Mouse (Mus musculus): Measurements from ENCODE around the gene Selenom. TPM values are rescaled to one million over a fixed set of nuclear protein-coding genes. Genes with fewer than 3 reads are reported as not detected.
A peak's percentile ranks its signal among the peaks of the same experiment; 100 is the strongest.

Gene Selenom
- polyA plus RNA-seq, 1 experiment from 2014 or later, result 208 TPM

DNA sequence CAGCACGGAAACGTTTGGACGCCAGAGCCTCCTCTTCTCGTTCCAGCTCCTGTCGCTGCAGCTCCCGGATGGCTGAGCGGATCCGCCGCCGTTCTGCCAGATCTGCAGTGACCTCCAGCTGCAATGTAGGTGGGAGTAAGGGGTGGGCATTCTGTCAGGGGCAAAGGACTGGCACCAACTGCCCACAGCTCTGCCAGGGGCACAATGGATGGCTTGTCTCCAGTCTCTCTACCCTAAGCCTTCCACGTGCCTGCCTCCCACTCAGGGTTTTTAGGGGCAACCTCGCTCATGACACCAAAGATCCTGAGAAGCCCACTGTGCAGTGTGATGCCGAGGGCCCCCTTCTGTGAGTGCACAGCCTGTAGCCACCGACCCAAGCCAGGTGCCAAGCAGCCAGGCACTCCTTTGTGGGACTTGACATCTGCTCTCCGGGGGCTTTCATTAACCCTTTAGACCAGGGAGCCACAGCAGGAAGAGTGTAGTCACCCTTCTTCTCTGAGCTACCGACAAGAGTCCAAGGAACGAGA, 19.0 kb downstream of the Selenom start:
- ATAC-seq (ENCODE audit: insufficient number of reproducible peaks, low FRiP score, low TSS enrichment, low read depth), result no peak
- Histone ChIP-seq H3K27ac (replicated peaks) (no peak overlapping the region), H3K36me3 (peaks cover 54% of the 10 kb centered on the region), H3K4me2 (replicated peaks) (no peak overlapping the region), H3K4me3 (replicated peaks) (no peak overlapping the region), H3K9me3 (replicated peaks) (no peaks in the 10 kb centered on the region), H3K9ac (no peak overlapping the region), H3K4me1 (peaks cover 37% of the 10 kb centered on the region), H3K27me3 (no peaks in the 10 kb centered on the region)
- 89% methylated on average over 17 of the region's 17 CpGs for WGBS

DNA sequence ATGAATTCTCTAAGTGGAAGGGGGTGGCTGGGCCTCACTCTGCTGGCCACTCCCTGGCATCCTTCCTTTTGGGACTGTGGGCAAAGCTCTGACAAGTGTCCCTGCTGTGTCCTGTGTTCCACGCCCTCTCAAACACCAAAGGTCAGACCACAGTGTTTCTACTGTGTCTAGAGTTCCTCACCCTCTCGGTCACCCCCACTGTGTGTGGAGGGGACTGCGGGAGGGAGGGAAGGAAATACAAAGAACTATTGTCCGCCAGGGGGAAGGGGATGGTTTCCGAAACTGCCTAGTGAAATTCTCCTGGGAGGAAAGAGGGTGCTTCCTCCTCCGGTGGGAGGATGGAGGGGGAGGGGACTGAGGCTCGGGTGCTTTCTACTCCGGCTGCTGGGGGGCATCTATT, 20.5 kb downstream of the Selenom start:
- H3K4me1 ChIP-seq, result peaks cover 44% of the 10 kb centered on the region
- peak overlapping the region; percentile 85 for H3K4me2 ChIP-seq (replicated peaks)
- H3K27me3 ChIP-seq, result no peaks in the 10 kb centered on the region
- WGBS, result 16% methylated on average over 8 of the region's 8 CpGs
- no peaks in the 10 kb centered on the region for H3K9me3 ChIP-seq (replicated peaks)
- H3K27ac ChIP-seq (replicated peaks), result peak overlapping the region; percentile 97; the same call in 1 of the 2 replicates
- ATAC-seq (ENCODE audit: insufficient number of reproducible peaks, low FRiP score, low TSS enrichment, low read depth), result 0 out of 2 replicates have a peak, but pooled peaks have one; percentile 1
- H3K9ac ChIP-seq, result no peak overlapping the region
- peaks cover 39% of the 10 kb centered on the region for H3K36me3 ChIP-seq
- peak overlapping the region; percentile 57 for H3K4me3 ChIP-seq (replicated peaks)

GRCm38 (mm10) chr11:3535406-3535986, 21.0 kb downstream of the Selenom start:
- no peaks in the 10 kb centered on the region for H3K9me3 ChIP-seq (replicated peaks)
- H3K27me3 ChIP-seq, result no peaks in the 10 kb centered on the region
- H3K4me2 ChIP-seq (replicated peaks), result peak overlapping the region; percentile 85
- peak overlapping the region; percentile 97 for H3K27ac ChIP-seq (replicated peaks)
- WGBS, result under 1% methylated on average over 36 of the region's 36 CpGs
- H3K36me3 ChIP-seq, result peaks cover 34% of the 10 kb centered on the region
- H3K9ac ChIP-seq, result peak overlapping the region; percentile 45
- H3K4me1 ChIP-seq, result peaks cover 44% of the 10 kb centered on the region
- peak overlapping the region; percentile 57 for H3K4me3 ChIP-seq (replicated peaks)
- peak; percentile 88 for ATAC-seq (ENCODE audit: insufficient number of reproducible peaks, low FRiP score, low TSS enrichment, low read depth)

- H3K36me3 ChIP-seq, result peaks cover 28% of the 10 kb centered on the region
- H3K4me3 ChIP-seq (replicated peaks), result peak overlapping the region; percentile 57
- H3K4me1 ChIP-seq, result peaks cover 44% of the 10 kb centered on the region
- 29% methylated on average over 5 of the region's 5 CpGs for WGBS
- H3K9me3 ChIP-seq (replicated peaks), result no peaks in the 10 kb centered on the region
- H3K4me2 ChIP-seq (replicated peaks), result peak overlapping the region; percentile 85
- H3K9ac ChIP-seq, result peak overlapping the region; percentile 45
- ATAC-seq (ENCODE audit: insufficient number of reproducible peaks, low FRiP score, low TSS enrichment, low read depth), result no peak
- H3K27me3 ChIP-seq, result no peaks in the 10 kb centered on the region
- peak overlapping the region; percentile 97 for H3K27ac ChIP-seq (replicated peaks)
Observed at GRCm38 (mm10) chr11:3536082-3536481, 21.6 kb downstream of the Selenom start.

DNA sequence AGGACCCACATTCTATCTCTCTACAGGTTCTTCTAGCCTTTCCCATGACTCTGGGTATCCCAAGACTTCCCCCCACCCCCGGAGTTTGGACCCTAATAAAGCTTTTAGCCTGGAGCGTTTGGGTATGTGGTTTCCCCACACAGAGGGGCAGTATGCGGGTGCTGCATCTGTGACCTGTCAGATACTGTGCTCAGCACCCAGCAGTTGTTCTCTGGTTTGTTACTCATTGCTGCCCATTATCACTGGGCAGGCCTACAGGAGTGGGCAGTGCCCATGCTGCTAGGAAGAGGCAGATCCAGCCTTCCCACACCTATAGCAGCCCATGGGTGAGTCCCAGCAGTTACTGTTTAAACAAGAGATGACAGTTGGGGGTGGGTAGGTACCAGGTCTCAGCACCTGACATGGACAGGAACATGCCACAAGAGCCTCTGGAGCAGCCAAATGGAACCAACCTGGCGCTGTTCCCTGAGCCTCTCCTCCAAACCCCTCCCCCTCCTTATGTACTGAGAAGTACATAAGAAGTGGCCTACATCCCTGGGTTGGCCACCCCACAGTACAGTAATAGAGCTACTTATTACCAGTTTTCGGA, 22.4 kb downstream of the Selenom start:
- no peak for ATAC-seq (ENCODE audit: insufficient number of reproducible peaks, low FRiP score, low TSS enrichment, low read depth)
- H3K4me3 ChIP-seq (replicated peaks), result no peak overlapping the region
- H3K27me3 ChIP-seq, result no peaks in the 10 kb centered on the region
- peaks cover 20% of the 10 kb centered on the region for H3K36me3 ChIP-seq
- 92% methylated on average over 5 of the region's 5 CpGs for WGBS
- H3K27ac ChIP-seq (replicated peaks), result peak overlapping the region; percentile 97; the same call in 1 of the 2 replicates
- no peak overlapping the region for H3K9ac ChIP-seq
- no peaks in the 10 kb centered on the region for H3K9me3 ChIP-seq (replicated peaks)
- H3K4me1 ChIP-seq, result peaks cover 44% of the 10 kb centered on the region
- H3K4me2 ChIP-seq (replicated peaks), result peak overlapping the region; percentile 85

DNA sequence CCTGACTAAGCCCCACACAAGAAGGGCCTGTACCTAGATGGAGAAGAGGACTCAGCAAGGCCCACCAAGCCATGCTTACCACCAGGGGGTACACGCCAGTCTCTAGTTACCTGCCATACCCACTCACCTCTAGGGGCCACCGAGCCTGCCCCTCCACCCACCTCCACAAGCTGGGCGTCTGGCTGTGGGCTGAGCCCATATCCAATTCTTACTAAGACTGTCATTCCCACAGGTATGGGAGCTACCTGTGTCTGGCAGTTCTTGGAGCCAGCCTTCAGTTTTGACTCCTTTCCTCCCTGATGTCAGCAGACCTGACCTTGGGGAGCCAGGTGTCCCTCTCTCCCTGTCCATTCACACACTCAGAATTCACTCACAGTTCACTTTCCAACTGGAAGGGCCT, 23.2 kb downstream of the Selenom start:
- H3K9ac ChIP-seq, result peak overlapping the region; percentile 67; the same call in 1 of the 2 replicates
- 81% methylated on average over 3 of the region's 3 CpGs for WGBS

DNA sequence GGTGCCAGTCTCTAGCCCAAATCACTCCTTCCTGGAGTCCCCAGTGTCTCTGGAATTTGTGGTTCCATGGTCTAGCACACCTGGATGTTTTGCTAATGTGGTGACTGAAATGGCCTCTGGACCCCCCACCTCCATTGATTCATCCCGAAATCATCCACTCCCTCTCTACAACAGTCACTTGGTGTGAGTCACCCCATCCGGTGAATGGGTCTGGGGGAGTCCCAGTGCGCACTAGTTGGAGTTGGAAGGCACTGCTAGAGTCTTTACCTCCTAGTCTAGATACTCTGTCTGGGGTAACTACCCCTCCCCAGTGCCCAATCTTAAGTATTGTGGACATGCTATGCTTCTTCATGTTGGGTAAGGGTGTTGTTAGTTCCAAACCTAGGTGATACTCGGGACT, 23.9 kb downstream of the Selenom start:
- H3K27ac ChIP-seq (replicated peaks), result no peak overlapping the region
- ATAC-seq (ENCODE audit: insufficient number of reproducible peaks, low FRiP score, low TSS enrichment, low read depth), result no peak
- H3K27me3 ChIP-seq, result no peaks in the 10 kb centered on the region
- peaks cover 5% of the 10 kb centered on the region for H3K36me3 ChIP-seq
- WGBS, result 63% methylated on average over 4 of the region's 4 CpGs
- H3K4me3 ChIP-seq (replicated peaks), result peak overlapping the region; percentile 70
- peak overlapping the region; percentile 85 for H3K4me2 ChIP-seq (replicated peaks)
- H3K9me3 ChIP-seq (replicated peaks), result no peaks in the 10 kb centered on the region
- H3K4me1 ChIP-seq, result peaks cover 59% of the 10 kb centered on the region
- H3K9ac ChIP-seq, result peak overlapping the region; percentile 67

More for the DNA sequence above, 23.2 kb downstream of the Selenom start:
- Histone ChIP-seq H3K27me3 (no peaks in the 10 kb centered on the region), H3K4me2 (replicated peaks) (peak overlapping the region; percentile 85), H3K27ac (replicated peaks) (0 out of 2 replicates have a peak overlapping the region, but pooled peaks have one; percentile 7), H3K9me3 (replicated peaks) (no peaks in the 10 kb centered on the region), H3K4me1 (peaks cover 53% of the 10 kb centered on the region), H3K36me3 (peaks cover 12% of the 10 kb centered on the region), H3K4me3 (replicated peaks) (peak overlapping the region; percentile 70)
- ATAC-seq (ENCODE audit: insufficient number of reproducible peaks, low FRiP score, low TSS enrichment, low read depth), result no peak

- peak; percentile 85 for ATAC-seq (ENCODE audit: insufficient number of reproducible peaks, low FRiP score, low TSS enrichment, low read depth)
- Histone ChIP-seq H3K9me3 (replicated peaks) (0 out of 2 replicates have a peak, but pooled peaks cover under 1% of the 10 kb centered on the region), H3K27ac (replicated peaks) (no peak overlapping the region; the same call in 1 of the 2 replicates), H3K4me3 (replicated peaks) (peak overlapping the region; percentile 70), H3K4me2 (replicated peaks) (peak overlapping the region; percentile 85), H3K27me3 (no peaks in the 10 kb centered on the region), H3K36me3 (no peaks in the 10 kb centered on the region; the same call in 1 of the 2 replicates), H3K9ac (peak overlapping the region; percentile 67), H3K4me1 (peaks cover 63% of the 10 kb centered on the region)
- 5% methylated on average over 33 of the region's 33 CpGs for WGBS
Observed at GRCm38 (mm10) chr11:3539111-3539825, 24.8 kb downstream of the Selenom start.

DNA sequence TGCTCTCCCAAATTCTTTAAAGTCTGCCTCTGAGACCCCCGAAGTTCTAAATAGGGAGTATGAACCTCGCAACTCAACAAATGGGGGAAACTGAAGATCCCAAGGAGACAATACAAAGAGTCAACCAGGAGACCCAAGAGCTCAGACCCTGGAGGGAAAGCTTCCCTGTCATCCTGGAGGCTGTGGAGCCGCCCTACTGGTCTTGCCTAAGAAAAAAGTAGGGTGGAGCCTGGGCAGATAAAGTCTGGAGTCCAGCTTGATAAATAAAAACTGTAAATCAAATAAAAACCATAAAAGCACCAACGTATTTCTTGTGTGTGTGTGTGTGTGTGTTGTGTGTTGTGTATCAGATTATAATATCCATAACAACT, 25.3 kb downstream of the Selenom start:
- Histone ChIP-seq H3K4me3 (replicated peaks) (peak overlapping the region; percentile 70), H3K9me3 (replicated peaks) (0 out of 2 replicates have a peak, but pooled peaks cover 5% of the 10 kb centered on the region), H3K27me3 (no peaks in the 10 kb centered on the region), H3K4me2 (replicated peaks) (peak overlapping the region; percentile 85), H3K9ac (no peak overlapping the region), H3K4me1 (peaks cover 60% of the 10 kb centered on the region), H3K36me3 (no peaks in the 10 kb centered on the region; the same call in 1 of the 2 replicates), H3K27ac (replicated peaks) (no peak overlapping the region)
- 72% methylated on average over 4 of the region's 4 CpGs for WGBS
- no peak for ATAC-seq (ENCODE audit: insufficient number of reproducible peaks, low FRiP score, low TSS enrichment, low read depth)

DNA sequence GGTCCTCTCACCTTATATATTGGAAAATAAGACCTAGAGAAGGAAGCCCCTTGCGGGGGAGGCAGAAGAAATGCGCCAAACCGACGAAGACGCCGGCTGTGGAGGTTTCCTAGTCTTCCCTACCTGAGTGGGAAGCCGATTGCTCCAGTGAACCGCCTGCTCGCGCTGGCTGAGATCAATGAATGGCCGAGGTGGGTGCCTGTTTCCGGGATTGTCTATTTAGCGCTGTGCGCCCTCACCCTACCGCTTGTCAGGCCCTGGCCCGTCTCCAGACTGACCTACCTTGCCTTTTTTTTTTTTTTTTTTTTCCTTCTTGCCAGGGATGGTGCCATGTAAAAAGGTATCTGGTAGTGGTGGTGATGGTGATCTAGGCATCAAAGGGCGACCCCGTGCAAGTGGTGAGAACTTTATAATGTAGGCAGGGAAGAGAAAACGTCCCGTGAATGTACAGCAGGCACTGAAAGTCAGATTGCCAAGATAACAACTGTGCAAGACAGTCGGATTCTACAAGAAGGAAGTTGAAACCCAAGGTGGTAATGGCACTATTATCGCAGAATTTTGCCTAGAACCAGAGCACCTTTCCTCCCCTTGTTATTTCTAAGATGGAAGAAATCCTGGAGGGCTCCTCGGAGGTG, 26.1 kb downstream of the Selenom start, which contains the start of gene Smtn:
Smtn (minus strand) TSS at position 162 of the 635 bp plus-strand sequence.
- no peak for ATAC-seq (ENCODE audit: insufficient number of reproducible peaks, low FRiP score, low TSS enrichment, low read depth)
- 93% methylated on average over 23 of the region's 23 CpGs for WGBS
- Histone ChIP-seq H3K4me1 (peaks cover 59% of the 10 kb centered on the region), H3K4me2 (replicated peaks) (peak within 1 kb of the TSS; percentile 85), H3K36me3 (no peaks in the 10 kb centered on the region), H3K27ac (replicated peaks) (no peak within 1 kb of the TSS), H3K27me3 (no peaks in the 10 kb centered on the region), H3K4me3 (replicated peaks) (peak within 1 kb of the TSS; percentile 70), H3K9ac (no peak within 1 kb of the TSS), H3K9me3 (replicated peaks) (0 out of 2 replicates have a peak, but pooled peaks cover 5% of the 10 kb centered on the region)

Data from embryonic facial prominence, embryonic 15.5 days (tissue).